Mouse (Mus musculus) layer of hippocampus, postnatal 36 days (tissue): ENCODE measurements around the gene Ablim1. TPM values are rescaled to one million over a fixed set of nuclear protein-coding genes. Genes with fewer than 3 reads are reported as not detected.
A peak's percentile ranks its signal among the peaks of the same experiment; 100 is the strongest.

ENCODE experiments used
- DNase-seq, 2 experiments: peaks; one replicate each; pipeline ENCODE4 v3.0.0; 2022
- total RNA-seq, 2 experiments: library from RNA; stranded (reverse); gene quantifications; 2 replicates each; pipeline ENCODE4 v1.2.3; 2021

Ablim1 gene
- 10 to 100 TPM; 73.6 to 81.1 TPM for total RNA-seq

DNA sequence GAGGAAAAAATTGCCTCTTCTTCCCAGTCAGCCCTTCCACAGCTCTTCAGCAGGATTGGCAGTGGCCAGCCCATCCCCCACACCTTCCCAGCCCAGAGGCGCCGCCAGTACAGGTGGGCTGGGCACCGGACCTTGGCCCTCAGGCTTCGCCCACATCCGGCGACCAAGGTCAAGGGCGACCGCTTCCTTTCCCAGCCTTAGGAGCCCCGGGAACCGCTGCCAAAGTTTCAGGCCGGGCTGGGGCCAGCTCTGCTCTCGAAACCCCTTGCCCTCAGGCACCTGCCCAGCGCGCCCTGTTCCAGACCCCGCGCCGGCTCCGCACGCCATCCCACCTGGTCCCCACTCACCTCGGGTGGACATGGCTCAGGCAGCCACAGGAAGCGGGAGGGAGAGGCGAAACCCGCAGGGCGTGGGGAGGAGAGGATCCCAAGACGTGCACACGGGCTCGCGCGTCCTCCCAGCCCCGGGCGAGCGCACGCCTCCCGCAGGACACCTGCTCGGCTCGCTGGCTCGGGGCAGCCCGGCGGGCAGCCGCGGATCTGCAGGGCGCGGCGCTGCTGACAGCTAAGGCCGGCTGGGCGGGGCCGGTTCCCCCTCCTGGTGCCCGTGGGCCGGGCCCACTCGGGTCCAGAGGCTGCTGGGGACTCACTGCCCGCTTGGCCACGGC is at the start of gene Ablim1:
Ablim1 (minus strand) TSS at position 574 of the 667 bp plus-strand sequence.
- DNase-seq, result peak; percentile 38 to 44

DNA sequence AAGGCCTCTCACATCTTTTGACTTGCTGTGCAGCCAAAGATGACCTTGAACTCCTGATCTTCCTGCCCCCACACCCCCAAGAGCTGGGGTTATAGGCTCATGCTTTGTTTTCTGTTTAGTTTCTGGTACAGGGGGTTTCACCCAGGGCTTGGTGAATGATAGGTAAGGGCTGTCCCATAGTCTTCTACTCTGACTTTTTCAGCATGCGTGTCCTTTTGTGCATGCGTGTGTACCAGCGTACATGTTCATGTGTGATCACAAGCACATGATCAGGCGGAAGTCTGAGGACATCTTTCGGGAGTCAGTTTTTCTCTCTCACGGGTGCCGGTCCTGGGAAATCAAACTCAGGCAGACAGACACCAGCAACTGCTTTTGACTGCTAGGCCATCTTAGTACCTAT is 48.8 kb upstream of the Ablim1 start:
- DNase-seq, result no peak

DNA sequence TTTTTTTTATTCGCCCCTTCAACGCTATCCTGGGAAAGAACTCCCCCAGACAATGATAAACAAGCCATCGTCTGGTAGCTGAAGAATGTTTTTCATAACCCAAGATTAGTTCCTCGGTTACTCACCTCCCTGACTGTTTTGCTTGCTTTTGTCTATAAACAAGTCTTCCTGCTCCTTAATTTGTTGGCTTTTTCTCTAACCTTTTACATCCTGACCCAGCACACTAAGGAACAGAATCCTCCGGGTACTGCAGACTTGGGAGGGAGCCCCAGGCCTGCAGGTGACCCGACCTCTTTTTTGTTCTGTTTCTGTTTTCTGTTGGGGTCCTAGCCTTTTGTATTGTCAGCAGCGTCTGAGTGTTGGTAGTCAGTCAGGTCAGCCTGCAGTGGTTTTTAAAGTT is 48.4 kb upstream of the Ablim1 start:
- no peak for DNase-seq

DNA sequence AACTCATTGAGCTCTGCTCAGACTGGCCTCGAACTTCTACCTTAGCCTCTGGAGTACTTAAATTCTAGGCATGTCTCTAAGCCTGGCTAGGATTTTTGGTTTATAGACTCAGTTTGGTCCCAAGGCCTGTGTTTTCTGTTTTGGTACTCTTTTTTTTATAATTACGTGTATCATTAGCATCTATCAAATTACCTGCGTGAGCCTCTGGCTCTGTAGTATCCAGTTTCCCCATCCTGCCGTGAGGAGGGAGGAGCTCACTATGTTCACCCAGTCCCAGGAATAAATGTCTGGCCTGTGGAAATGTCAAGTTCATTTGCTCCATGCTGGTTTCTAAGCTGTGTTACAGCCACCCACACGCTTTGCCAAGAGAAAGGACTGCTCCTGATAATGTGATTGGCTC is 47.9 kb upstream of the Ablim1 start:
- no peak for DNase-seq

DNA sequence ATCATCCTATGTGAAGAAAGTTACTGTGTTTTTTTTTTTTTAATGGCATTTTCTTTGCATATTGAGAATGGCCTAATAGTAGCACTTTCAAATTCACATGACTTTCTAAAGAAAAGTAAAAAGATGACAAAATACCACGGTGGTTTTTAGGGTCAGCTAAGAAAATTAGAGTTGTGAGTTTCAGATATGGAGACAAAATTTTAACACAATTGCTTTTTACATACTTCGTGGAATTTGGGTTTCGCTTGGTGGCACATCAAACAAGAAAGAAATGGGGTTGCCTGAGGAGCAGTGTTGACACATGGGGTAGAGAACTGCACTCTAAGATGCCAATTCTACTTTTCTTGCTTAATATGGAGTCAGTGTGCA is 47.2 kb upstream of the Ablim1 start:
- no peak for DNase-seq

DNA sequence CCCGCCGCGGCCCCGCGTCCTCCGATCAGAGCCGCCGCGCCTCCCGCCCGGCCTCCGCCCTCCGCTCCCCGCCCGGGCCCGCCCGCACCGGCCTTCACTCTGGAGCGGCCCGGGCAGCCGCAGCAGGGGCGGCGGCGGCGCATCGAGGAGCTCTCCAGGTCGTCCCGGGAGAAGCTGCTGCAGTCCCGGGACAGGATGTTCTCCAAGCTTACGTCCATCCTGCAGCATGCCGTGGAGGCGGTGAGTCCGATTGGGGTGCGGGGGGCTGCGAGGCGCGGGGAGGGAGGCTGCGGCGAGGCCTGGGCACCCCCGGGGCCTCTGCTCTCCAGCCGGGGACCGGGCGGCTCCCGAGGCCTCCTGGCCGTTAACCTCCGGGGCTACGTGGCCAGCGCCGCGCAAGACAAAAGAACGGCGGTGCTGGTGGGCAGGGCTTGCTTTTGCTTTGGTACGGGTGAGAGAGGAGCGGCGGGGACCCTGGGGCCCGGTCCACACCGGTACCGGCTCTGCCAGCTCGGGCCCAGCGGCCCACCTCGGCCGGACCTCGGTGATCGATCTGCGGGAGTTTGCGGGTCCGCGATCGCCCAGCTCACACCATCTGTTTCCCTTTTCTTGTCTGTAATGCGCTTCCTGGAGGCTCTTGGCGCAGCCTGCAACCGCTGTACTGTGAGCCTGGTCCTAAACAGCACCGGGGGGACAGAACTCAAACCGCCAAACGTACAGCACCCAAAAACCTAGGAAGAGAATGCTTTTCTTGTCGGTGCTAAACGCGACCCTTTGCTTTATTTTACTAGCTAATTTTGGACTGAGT is 46.6 kb upstream of the Ablim1 start:
- peak; percentile 58 to 65 for DNase-seq

DNA sequence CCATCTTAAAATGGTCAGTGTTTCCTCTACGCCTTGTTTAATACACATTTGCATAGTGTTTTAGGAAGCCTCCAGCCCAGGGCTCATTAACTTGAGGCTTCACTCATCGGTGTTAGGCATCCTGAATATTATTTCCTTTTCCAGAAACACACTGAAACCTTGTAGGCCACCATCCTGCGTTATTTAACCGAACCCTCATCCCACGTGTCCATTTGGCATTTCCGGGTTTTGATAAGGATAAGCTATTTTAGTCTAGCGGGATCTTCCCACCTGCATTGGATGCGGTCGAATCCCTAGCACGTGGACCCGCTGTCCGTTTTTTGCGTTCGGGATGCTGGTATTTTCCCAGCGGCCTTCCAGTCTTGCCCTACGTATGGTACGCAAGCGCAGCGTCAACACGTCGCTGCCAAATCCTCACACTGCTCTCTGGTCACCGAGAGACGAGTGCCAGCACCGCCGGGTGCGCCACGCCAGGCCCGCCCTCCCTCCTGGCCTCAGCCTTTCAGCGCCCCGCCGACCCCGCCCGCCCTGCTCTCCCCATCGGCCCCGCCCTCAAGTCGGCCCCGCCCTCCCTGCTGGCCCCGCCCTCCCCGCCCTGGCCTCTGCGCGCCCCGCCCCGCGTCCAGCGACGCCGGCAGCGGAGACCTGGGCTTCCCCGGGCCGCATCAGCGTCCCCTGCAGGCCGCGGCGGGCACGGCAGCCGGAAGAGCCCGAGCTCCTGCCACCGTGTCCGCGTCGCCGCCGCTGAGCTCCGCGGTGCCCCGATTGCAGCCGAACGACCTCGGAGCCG is 45.8 kb upstream of the Ablim1 start, which contains the start of gene Fam160b1:
Fam160b1 (plus strand) TSS at position 340 of the 790 bp plus-strand sequence.
- DNase-seq, result peak; percentile 89 to 91

DNA sequence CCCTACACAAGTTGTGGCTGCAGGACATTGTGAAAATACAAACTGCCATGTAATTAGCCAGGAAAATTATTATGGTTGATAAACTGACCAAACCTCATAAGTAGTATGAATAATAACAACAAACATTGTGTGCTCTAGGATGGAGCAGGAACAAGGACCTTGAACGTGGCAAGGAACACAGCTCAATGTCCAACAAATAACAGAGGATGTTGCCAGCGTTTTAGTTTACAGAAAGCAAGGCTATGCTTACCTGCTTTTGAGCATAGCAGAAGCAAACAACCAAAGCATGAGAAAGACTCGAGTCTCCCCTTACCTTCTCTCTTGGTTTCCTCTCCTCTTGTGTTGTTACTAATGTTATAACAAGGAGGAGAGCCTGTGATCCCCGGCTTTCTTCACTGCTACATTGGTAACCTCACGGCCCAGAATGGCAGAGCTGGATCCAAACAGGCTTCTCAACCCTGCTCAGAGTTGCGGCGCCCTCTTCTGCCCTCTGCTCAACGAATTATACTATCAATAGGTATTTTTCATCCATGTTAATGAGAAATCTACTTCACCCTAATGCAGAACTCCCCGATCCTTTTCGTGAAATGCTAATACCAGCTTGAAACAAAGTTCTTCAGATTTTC is 45.1 kb upstream of the Ablim1 start:
- DNase-seq, result no peak

DNA sequence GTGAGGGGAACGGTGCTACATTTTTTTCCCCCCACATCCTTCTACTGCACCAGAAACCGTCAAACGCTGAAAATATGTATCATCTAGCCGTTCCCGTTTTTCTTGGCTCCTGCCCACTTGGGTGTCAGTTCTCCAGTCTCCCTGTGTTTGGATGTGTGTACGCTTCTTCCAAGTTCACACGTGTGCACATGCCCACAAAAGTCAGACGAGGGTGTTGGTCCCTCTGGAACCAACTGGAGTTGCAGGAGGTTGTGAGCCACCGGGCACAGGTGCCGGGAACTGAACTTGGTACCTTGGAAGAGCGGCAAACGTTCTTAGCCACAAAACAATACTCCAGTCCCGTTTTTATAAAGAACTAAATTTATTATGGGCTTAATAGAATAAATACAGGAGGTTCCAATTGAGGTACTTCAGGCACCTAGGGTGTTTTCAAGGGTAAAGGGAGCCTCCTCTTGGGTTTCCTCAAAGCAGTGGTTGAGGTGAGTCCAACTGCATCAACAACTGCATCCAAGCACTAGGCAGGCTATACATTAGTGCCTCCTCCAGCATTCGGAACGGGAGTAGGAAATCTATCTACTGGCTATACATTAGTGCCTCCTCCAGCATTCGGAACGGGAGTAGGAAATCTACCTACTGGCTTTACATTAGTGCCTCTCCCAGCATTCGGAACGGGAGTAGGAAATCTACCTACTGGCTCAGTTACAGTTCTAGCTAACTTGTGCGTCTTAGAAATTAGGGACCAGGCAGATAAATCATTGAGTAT is 44.3 kb upstream of the Ablim1 start:
- no peak for DNase-seq

DNA sequence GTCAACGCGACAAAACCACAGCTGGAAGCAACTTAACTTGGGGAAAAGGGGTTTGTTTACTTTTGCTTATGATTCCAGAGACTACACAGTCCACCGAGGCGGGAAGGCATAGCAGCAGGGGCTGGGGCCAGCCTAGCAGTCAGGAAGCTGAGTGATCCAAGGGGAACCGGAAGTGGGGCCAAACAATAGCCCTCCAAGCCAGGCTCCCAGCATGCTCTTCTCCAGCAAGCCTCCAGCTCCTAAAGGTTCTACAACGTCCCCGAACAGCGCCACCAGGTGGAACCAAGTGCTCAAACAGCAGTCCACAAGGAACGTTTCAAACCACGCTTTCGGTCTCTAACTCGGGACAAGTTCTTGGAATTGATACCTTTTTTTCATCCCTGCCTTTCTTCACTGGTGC is 43.6 kb upstream of the Ablim1 start:
- DNase-seq, result peak in 1 of 2 experiments; percentile 32

DNA sequence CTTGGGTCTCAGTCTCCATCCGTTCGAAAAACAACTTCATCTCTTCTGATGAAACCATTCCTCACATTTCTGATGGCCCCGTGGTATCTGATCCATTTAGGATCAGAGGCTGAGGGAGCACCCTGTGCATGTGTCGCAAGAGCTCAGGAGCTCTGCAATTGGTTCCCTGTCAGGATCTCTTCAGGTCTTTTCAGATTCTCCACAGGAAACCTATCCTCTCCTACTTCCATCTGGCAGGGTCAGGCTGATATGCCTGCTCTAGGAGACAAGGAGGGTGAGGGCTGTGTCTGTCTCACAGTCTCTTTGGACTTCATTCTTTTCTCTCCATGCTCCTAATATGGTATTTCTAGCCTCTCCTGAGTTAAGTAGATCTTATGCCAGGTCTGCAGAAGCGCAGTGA is 43.1 kb upstream of the Ablim1 start:
- DNase-seq, result no peak

DNA sequence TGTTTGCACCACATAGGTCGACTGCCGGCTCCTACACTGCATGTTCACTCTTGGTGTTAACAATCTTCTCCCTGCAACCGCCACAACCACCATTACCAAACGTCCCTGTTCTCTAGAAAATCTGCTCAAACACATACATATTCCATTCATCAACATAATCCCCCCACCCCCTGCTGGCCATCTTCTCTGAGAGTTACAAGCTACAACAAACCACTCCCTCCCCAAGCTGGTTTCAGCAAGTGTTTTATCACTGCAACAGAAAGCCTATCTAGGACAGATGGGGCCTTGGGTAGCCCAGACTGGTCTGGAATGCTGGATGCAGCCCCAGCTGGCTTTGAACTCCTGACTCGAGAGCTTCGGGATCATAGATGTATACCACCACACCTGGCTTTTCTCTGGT is 42.5 kb upstream of the Ablim1 start:
- no peak for DNase-seq

DNA sequence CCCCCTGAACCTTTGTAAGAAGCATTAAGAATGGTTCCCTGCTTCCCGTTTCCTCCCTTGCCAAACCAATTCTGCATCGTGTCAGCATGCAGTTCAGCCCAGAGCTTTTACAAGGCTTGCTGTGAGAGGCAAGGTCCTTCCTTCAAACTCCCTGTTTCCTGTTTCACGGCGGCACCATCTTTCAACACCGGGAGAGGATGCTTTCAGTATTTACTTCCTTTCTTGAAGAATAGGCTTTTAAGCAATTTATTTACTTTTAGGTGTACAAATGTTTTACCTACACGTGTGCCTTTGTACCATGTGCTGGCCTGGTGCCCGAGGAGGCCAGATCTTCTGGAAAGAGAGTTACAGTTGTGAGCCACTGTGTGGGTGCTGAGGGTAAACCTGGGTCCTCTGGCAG is 41.6 kb upstream of the Ablim1 start:
- no peak for DNase-seq

DNA sequence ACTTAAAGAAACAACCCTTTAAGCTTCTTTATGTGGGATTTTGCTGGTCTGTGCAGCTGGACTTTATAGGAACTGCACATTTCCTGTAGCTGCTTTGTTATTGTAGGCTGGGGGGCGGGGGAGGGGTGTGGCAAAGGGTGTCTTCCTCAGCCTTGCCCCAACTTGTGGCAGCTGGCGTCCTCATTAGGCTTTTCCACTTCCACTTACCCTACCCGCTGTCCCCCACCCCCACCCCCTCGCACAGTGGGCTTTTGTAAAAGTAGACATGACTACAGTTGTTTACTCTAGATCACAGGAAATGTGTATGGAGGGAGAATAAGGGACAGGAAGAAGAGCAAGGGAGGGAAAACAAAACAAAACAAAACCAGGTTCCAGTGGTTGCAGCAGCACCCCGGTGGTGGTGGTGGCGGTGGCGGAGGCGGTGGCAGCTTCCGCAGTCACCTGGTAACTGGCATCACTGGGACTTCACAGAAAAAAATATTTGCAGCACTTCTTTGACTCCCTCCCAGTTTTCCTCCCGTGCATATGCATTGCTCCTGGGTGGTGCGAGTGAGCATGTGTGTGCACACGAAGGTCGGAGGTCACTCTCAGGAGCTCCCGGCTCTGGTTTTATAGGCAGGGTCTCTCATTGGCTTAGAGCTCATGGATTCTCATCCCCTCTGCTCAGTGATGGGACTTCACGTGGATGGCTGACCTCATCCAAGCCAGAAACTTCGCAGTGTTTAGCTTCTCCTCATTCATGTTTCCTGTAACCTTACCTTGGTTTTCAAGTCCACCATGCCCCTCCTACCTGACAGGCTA is 40.9 kb upstream of the Ablim1 start:
- no peak for DNase-seq

DNA sequence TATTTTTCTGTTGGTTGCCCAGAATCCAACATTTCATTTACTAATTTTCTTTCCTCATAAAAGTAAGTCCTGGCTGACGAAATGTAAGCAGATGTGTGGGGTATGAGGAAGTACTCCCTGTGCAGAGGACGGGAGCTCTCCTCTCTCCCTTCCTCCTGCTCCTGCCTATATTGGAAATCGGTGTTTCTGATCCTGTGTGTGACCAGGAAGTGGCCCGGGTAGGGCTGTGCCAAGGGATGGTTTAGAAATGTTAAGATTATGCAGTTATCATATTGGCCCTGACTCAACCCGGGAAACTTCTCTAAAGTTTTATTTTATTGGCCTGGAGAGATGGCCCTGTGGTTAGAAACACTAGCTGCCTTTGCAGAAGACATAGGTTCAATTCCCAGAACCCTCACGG is 40.0 kb upstream of the Ablim1 start:
- DNase-seq, result no peak

DNA sequence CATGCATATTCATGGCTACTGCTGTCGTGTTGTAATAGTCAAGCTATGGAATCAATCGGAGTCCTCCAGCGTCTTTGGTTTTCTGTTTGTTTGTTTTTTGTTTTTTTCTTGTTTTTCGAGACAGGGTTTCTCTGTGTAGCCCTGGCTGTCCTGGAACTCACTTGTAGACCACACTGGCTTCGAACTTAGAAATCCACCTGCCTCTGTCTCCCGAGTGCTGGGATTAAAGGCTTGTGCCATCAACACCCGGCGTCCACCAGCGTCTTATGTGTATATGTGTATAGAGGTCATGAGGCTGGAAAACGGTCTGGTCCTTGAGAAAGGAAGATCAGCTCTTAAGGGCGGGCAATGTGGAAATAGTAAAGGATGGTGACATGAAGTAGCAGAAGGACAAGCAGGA is 39.3 kb upstream of the Ablim1 start:
- DNase-seq, result no peak

DNA sequence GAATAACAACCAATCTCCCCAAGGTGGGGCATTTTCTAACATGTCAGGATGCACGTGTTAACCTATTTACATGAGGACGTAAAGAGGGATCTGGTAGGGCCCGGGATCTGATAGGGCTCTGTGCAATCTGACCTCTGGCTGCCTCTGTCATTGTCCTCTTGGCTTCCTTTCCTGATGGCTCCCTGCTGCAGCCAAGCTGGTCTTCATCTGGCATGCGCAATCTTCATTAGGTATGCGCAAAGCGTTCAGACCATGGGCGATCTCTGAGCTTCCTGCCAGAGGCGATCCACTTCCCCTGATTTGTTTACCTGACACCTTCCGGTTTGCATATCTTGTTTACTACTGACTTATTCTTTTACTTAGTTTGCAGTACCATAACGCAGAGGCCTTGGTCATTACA is 38.5 kb upstream of the Ablim1 start:
- DNase-seq, result no peak

DNA sequence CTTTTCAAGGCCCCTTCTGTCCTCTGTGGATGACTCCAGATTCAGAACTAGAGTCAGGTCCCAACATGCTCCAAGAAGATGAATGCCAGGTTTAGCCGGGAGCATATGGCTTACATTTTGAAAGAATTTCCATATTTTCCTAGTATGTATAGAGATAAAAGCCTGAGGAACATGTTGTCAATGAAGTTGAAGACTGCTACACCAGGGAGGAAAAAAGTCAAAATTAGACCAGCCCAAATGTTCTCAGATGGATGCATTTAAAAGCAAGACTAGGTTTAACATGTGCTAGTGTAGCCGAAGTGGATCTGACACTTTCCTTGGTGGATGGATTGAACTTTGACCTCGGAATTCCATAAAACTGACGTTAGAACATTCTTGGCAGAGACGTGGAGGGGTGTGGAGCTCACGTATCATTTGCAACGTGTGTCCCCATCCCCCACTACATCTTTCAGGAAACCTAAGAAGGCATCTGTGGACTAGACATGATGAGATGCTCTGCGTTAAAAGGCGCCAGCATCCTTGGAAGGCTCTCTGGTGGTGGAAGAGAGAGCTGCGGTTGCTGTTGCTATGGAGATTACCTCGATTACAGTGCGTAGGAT is 37.7 kb upstream of the Ablim1 start:
- DNase-seq, result no peak

DNA sequence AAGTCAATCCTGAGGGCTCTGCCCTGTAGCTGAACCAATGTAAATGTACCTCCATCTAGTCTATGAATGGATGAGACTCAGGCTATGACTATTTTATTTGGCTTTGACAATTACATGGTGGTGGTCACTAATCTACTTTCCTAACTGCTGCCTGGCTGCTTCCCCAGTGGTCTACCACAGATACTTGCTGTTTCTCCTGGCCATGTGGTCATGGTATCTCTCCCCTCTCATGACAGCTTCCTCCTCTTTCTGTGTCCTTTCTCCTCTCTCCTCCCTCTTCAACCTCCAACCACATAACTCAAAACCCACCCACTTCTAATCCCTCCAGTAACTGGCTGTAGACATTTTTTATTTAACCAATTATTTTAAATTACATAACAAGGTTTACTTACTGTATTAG is 34.4 kb upstream of the Ablim1 start:
- DNase-seq, result no peak

DNA sequence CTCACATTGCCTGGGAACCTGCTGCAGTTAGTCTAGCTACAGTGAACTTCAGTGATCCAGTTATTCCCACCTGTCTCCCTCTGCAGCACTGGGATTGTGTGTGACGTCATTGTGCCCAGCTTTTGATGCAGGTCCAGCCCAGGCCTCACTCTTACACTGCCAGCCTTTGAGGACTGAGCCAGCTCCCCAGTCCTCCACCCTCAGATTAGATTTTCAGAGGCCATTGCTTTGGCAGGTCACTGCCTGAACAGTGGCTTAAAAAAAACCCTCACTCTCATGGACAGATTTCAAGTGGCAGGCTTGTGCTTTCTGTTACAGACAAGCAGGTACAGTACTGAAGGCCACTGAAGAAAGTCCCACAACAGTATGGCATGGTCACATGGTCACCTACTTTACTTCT is 30.0 kb upstream of the Ablim1 start:
- no peak for DNase-seq

DNA sequence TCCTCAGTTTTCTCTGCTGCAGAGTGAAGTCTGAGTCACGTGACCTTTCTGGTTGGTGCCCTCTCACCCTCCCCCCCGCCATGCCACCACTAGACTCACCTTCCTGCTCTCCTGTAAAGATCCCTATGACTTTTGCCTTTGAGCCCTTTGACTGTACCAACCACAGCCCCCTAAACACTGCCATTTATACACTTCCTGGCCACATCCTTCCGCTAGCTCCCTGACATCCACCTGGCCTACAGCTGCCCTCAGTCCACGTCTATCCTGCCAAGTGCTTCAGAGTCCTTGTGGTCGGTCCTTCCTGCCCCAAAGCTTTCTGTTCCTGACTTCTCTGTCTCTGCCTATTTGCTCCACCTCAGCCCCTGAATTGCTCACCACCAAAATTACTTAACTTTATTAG is 29.1 kb upstream of the Ablim1 start:
- no peak for DNase-seq
